Mouse (Mus musculus) myocyte (in vitro differentiated cells): ENCODE results near the gene Dhx35. TPM values are rescaled to one million over a fixed set of nuclear protein-coding genes. Genes with fewer than 3 reads are reported as not detected.

Source experiments
- H3K27me3 ChIP-seq: one replicate; pipeline ENCODE4 v1.6.1; 2011; ENCODE audit not compliant: control insufficient read depth, insufficient read depth, insufficient read length
- H3K36me3 ChIP-seq: one replicate; pipeline ENCODE4 v1.6.1; 2011; ENCODE audit not compliant: control insufficient read depth, insufficient read depth
- H3K4me2 ChIP-seq: one replicate; pipeline ENCODE4 v1.6.1; 2011; ENCODE audit warnings: low read depth, control low read depth
- H3K4me3 ChIP-seq: one replicate; pipeline ENCODE4 v1.5.1; 2011; ENCODE audit warnings: mild to moderate bottlenecking, control low read depth, moderate library complexity
- H3K79me2 ChIP-seq: one replicate; pipeline ENCODE4 v1.6.1; 2011; ENCODE audit not compliant: control insufficient read depth, insufficient read depth
- H3ac ChIP-seq: one replicate; pipeline ENCODE4 v1.6.1; 2011; ENCODE audit not compliant: control insufficient read depth, insufficient read length
- CEBPB ChIP-seq: IDR thresholded peaks from 2 replicates; pipeline ENCODE4 v1.6.1; 2011; ENCODE audit warnings: mild to moderate bottlenecking, moderate library complexity; ENCODE audit not compliant: poor library complexity, insufficient read depth, severe bottlenecking
- E2F4 ChIP-seq: IDR thresholded peaks from one replicate; pipeline ENCODE4 v1.6.1; 2011; ENCODE audit warnings: mild to moderate bottlenecking, control low read depth, moderate library complexity; ENCODE audit not compliant: insufficient read depth
- MAX ChIP-seq: IDR thresholded peaks from one replicate; pipeline ENCODE4 v1.6.1; 2011; ENCODE audit warnings: low read depth, mild to moderate bottlenecking, control low read depth
- MYOD1 ChIP-seq, 3 experiments: IDR thresholded peaks; one replicate each; pipeline ENCODE4 v1.6.1; 2011; ENCODE audit warnings: control low read depth in 2 of 3, low read depth in 2 of 3, mild to moderate bottlenecking in 2 of 3, moderate library complexity in 1 of 3; ENCODE audit not compliant: insufficient read length in 2 of 3, control insufficient read depth in 1 of 3
- MYOG ChIP-seq, 3 experiments: IDR thresholded peaks; one replicate each; pipeline ENCODE4 v1.6.1; 2011; ENCODE audit warnings: control low read depth in 2 of 3, low read depth in 2 of 3, mild to moderate bottlenecking in 2 of 3; ENCODE audit not compliant: insufficient read length in 2 of 3, control insufficient read depth in 1 of 3, insufficient read depth in 1 of 3
- POLR2A ChIP-seq: IDR thresholded peaks from one replicate; pipeline ENCODE4 v1.6.1; 2011; ENCODE audit warnings: low read depth, mild to moderate bottlenecking, control low read depth, moderate library complexity; ENCODE audit not compliant: insufficient read length
- POLR2AphosphoS2 ChIP-seq: IDR thresholded peaks from one replicate; pipeline ENCODE4 v1.6.1; 2011; ENCODE audit warnings: low read depth, control low read depth; ENCODE audit not compliant: insufficient read length
- REST ChIP-seq: IDR thresholded peaks from one replicate; pipeline ENCODE4 v1.6.1; 2011; ENCODE audit warnings: mild to moderate bottlenecking, control low read depth, moderate library complexity; ENCODE audit not compliant: insufficient read depth, insufficient read length
- SRF ChIP-seq: IDR thresholded peaks from one replicate; pipeline ENCODE4 v1.6.1; 2011; ENCODE audit warnings: low read depth; ENCODE audit not compliant: control insufficient read depth, insufficient read length
- TCF12 ChIP-seq: IDR thresholded peaks from one replicate; pipeline ENCODE4 v1.6.1; 2011; ENCODE audit warnings: mild to moderate bottlenecking, control low read depth; ENCODE audit not compliant: poor library complexity, insufficient read depth, severe bottlenecking
- TCF3 ChIP-seq: IDR thresholded peaks from one replicate; pipeline ENCODE4 v1.6.1; 2011; ENCODE audit warnings: low read depth, control low read depth; ENCODE audit not compliant: insufficient read length
- USF1 ChIP-seq: IDR thresholded peaks from one replicate; pipeline ENCODE4 v1.6.1; 2011; ENCODE audit warnings: low read depth, mild to moderate bottlenecking, control low read depth, moderate library complexity
- polyA plus RNA-seq: library from polyadenylated mRNA; unstranded; fragments of >200 nt; fragmentation: generic; extraction: Trizol; gene quantifications from one replicate; pipeline ENCODE4 v1.2.1, GENCODE M21; 2012; ENCODE audit warnings: missing spikeins

Gene Dhx35
- polyA plus RNA-seq, 1 experiment = 10.4 TPM

DNA sequence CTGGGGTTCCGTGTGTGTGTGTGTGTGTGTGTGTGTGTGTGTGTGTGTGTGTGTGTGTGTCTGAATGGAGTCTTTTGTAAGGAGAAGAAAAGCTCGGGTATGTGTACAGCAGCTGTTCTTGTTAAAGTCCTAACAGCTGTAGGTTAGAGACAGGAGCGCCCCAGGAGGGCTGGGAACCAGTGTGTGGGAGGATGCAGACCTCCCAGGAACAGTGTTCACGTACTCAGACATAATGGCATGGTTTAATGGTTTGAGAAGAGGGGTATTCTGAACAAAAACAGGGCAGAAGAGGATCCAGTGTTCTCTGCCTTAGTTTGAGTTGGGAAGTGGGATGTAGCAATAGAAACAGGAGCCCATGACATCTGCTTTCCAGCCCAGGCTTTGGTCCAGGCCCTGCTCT, 4.7 kb downstream of the Dhx35 start:
- Histone ChIP-seq H3K27me3 (no peaks in the 10 kb centered on the region), H3K36me3 (peaks cover 12% of the 10 kb centered on the region), H3ac (no peak overlapping the region), H3K4me2 (peak overlapping the region; percentile 14), H3K79me2 (peaks cover 33% of the 10 kb centered on the region), H3K4me3 (no peak overlapping the region)
- TF ChIP-seq MYOD1 (IDR thresholded peaks at IDR 0.05; ENCODE audit: control insufficient read depth in 1 of 3, insufficient read length in 2 of 3, low read depth in 2 of 3) (peak in 2 of 3 experiments; percentile 61 to 70), SRF (no peak), POLR2A (no peak), E2F4 (no peak), MYOG (IDR thresholded peaks at IDR 0.05; ENCODE audit: control insufficient read depth in 1 of 3, insufficient read depth in 1 of 3, insufficient read length in 2 of 3, low read depth in 2 of 3) (peak in 2 of 3 experiments; percentile 10 to 65), POLR2AphosphoS2 (no peak), TCF3 (no peak), USF1 (no peak)

DNA sequence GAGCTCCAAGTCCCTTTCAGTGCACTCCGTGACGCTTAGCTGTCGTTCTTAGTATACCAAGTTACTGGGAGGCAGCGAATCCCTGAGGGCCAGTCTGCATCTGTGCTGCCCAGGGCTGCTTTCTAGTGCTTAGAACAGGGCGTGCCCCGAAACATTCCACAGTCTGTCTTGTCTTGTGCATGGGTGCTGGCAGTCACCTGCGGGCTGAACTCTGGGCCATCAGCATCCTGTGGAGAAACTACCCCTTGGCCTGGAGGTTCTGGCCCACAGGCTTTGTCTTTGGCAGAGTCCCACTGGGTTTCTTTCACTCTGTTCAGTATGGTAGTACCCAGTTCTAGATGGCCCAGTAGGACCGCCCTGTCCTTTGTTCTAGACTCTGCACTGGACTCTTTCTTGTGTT, 6.2 kb downstream of the Dhx35 start:
- no peak for TF ChIP-seq POLR2AphosphoS2
- no peak for TF ChIP-seq E2F4
- no peak for TF ChIP-seq USF1
- no peak for TF ChIP-seq REST
- TF ChIP-seq SRF = no peak
- no peak for TF ChIP-seq POLR2A
- TF ChIP-seq TCF12 = no peak
- no peak for TF ChIP-seq TCF3
- TF ChIP-seq MAX = no peak
- no peak for TF ChIP-seq CEBPB
- no peak for TF ChIP-seq MYOD1 (IDR thresholded peaks at IDR 0.05; ENCODE audit: control insufficient read depth in 1 of 3, insufficient read length in 2 of 3, low read depth in 2 of 3)
- no peak for TF ChIP-seq MYOG (IDR thresholded peaks at IDR 0.05; ENCODE audit: control insufficient read depth in 1 of 3, insufficient read depth in 1 of 3, insufficient read length in 2 of 3, low read depth in 2 of 3)
- Histone ChIP-seq H3K79me2 (peaks cover 23% of the 10 kb centered on the region), H3K36me3 (peaks cover 18% of the 10 kb centered on the region), H3ac (no peak overlapping the region), H3K27me3 (no peaks in the 10 kb centered on the region), H3K4me2 (no peak overlapping the region), H3K4me3 (no peak overlapping the region)

DNA sequence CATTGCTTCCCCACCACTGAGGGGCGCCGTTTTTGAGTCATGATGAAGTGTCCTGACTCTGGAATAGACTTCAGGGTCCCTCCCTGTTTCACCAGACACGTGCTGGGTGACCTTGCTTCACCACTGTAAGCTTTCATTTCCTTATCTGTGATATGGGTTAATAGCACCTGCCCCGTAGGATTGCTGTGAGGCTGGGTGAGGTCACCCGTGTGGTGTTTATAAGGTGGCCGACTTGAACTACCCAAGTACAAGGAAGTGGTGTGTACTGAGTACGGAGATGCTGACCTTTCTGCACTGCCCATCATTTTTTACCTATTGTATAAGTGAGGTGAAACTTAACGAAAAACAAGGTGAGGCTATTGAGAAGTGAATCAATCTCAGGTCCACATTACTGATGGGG, 9.0 kb downstream of the Dhx35 start:
- TF ChIP-seq POLR2AphosphoS2 = no peak
- no peak for TF ChIP-seq TCF3
- no peak for TF ChIP-seq MYOD1 (IDR thresholded peaks at IDR 0.05; ENCODE audit: control insufficient read depth in 1 of 3, insufficient read length in 2 of 3, low read depth in 2 of 3)
- TF ChIP-seq CEBPB = no peak
- TF ChIP-seq E2F4 = no peak
- TF ChIP-seq MAX = no peak
- no peak for TF ChIP-seq REST
- TF ChIP-seq TCF12 = no peak
- no peak for TF ChIP-seq POLR2A
- no peak for TF ChIP-seq SRF
- no peak for TF ChIP-seq USF1
- TF ChIP-seq MYOG (IDR thresholded peaks at IDR 0.05; ENCODE audit: control insufficient read depth in 1 of 3, insufficient read depth in 1 of 3, insufficient read length in 2 of 3, low read depth in 2 of 3) = no peak
- Histone ChIP-seq H3K36me3 (peaks cover 30% of the 10 kb centered on the region), H3K4me2 (no peak overlapping the region), H3K79me2 (no peaks in the 10 kb centered on the region), H3K4me3 (no peak overlapping the region), H3ac (no peak overlapping the region), H3K27me3 (no peaks in the 10 kb centered on the region)

DNA sequence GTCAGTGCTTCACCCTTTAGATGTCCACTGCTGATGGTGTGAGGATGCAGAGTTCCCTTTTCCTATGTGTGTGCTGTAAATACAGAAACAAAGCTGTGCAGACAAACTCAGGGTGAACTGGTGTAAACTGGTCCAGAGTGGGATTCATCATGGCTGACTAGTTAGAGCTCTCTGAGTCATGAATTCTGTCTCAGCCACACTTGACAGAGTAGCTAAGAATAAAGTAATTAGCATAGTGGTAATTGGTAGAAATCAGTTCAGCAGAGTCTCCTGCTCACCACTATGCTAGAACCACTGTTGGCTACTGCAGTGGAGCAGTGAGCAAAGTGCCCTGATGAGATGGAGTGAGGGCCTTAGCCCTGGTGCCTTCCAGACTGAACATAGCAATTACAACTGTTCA, 21.1 kb downstream of the Dhx35 start:
- TF ChIP-seq MAX = no peak
- no peak for TF ChIP-seq E2F4
- H3K36me3 ChIP-seq = peaks cover 19% of the 10 kb centered on the region

DNA sequence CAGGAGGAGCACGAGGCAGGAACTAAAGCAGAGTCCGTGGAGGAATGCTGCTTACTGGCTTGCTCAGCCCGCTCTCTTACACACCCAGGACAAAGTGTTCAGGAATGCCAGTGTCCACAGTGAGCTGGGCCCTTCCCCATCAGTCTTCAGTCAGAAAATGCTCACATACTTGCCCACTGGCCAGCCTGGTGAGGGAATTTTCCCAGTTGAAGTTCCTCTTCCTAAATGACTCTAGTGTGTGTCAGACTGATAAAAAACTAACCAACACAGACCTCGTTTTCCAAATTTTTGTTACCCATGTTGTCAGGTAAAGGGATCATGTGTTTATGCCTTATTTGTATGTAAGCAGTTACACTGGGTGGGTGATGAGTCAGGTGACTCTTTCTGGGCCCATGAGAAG, 21.6 kb downstream of the Dhx35 start:
- Histone ChIP-seq H3ac (no peak overlapping the region), H3K36me3 (peaks cover 23% of the 10 kb centered on the region), H3K79me2 (no peaks in the 10 kb centered on the region), H3K4me2 (no peak overlapping the region), H3K27me3 (no peaks in the 10 kb centered on the region), H3K4me3 (no peak overlapping the region)
- TF ChIP-seq REST = no peak

More for the DNA sequence above, 21.1 kb downstream of the Dhx35 start:
- Histone ChIP-seq H3K4me2 (no peak overlapping the region), H3K79me2 (no peaks in the 10 kb centered on the region), H3ac (no peak overlapping the region), H3K4me3 (no peak overlapping the region), H3K27me3 (no peaks in the 10 kb centered on the region)
